Mouse (Mus musculus): ENCODE measurements around the gene Eif2b3. TPM values are rescaled to one million over a fixed set of nuclear protein-coding genes. Genes with fewer than 3 reads are reported as not detected.

Eif2b3 gene
- polyA plus RNA-seq, 1 experiment from 2014 or later, result 52.0 TPM

DNA sequence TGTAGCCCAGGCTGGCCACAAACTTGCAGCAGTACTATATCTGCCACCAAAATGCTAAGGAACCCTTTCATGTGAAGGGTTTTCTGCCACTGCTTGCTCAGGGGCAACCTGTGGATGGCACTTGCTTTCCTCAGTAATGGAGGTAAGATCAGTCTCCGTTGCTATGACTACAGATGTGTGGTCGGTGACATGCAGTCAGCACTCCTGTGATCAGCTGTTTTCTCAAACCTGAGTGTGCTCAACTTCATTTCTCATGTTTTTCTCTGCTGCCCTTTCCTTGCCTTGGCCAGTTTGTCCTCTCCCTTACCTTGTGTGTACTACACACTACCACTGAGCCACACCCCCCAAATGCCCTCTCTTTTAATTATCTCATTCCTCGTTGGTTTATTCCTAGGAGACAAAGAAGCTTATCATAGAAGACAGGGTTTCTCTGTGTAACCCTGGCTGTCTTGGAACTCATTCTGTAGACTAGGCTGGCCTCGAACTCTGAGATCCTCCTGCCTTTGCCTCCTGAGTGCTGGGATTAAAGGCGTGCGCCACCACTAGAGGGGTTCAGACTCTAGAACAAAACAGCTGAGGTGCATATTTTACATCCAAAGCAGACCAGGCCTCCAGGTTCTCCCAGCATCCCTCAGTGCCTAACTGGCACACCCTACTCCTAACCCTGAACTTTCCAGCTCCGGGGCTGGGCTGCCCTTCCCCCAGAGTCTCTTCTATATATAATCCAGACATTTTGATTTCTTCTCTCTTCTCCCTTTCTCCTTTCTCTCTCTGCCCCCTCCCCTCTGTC is 13.4 kb upstream of the Eif2b3 start:
- DNase-seq (ENCODE audit: low spot score), result no peak
- WGBS, result 76% methylated on average over 7 of the region's 7 CpGs
- Histone ChIP-seq H3K27me3 (ENCODE audit: control insufficient read depth, insufficient read depth, low read length) (no peaks in the 10 kb centered on the region), H3K4me1 (ENCODE audit: control insufficient read depth, insufficient read depth, low read length) (peaks cover 2% of the 10 kb centered on the region; the same call in 1 of the 2 replicates), H3K4me3 (ENCODE audit: low read depth, low read length) (no peak overlapping the region), H3K4me2 (ENCODE audit: low read depth, low read length) (no peak overlapping the region), H3K9ac (replicated peaks; ENCODE audit: low read length) (no peak overlapping the region), H3K36me3 (replicated peaks; ENCODE audit: control insufficient read depth, insufficient read depth, low read depth, low read length) (no peaks in the 10 kb centered on the region; the same call in 1 of the 2 replicates), H3K9me3 (replicated peaks; ENCODE audit: control insufficient read depth, low read length) (no peaks in the 10 kb centered on the region), H3K27ac (replicated peaks; ENCODE audit: low read depth, low read length) (no peak overlapping the region)
- ATAC-seq (replicated peaks; ENCODE audit: insufficient number of reproducible peaks, low FRiP score, low TSS enrichment, low read depth), result no peak

DNA sequence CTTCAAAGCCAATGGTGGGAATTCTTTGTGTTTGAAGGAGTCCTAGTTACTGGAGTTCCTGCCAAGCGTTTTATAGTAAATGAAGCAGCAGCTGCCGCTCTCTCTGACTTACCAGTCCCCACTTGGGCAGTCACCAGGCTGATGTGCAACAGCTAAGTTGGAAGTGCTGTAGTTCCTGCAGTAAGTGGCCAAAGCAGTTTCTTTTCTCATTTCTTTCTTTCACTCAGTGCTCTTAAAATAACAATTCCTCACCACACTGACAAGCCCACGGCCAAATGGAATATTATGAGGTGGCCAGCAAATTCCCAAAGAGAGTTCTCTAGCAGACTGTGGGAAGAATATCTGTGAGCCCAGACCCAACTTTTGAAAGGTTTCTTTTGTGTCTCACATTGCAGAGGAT is 12.1 kb upstream of the Eif2b3 start:
- no peak overlapping the region for H3K9ac ChIP-seq (replicated peaks; ENCODE audit: low read length)
- no peaks in the 10 kb centered on the region for H3K36me3 ChIP-seq (replicated peaks; ENCODE audit: control insufficient read depth, insufficient read depth, low read depth, low read length)
- 69% methylated on average over 3 of the region's 3 CpGs for WGBS
- peaks cover 2% of the 10 kb centered on the region; the same call in 1 of the 2 replicates for H3K4me1 ChIP-seq (ENCODE audit: control insufficient read depth, insufficient read depth, low read length)
- H3K9me3 ChIP-seq (replicated peaks; ENCODE audit: control insufficient read depth, low read length), result no peaks in the 10 kb centered on the region
- no peaks in the 10 kb centered on the region for H3K27me3 ChIP-seq (ENCODE audit: control insufficient read depth, insufficient read depth, low read length)
- DNase-seq (ENCODE audit: low spot score), result no peak
- H3K4me2 ChIP-seq (ENCODE audit: low read depth, low read length), result no peak overlapping the region
- H3K4me3 ChIP-seq (ENCODE audit: low read depth, low read length), result no peak overlapping the region
- no peak for ATAC-seq (replicated peaks; ENCODE audit: insufficient number of reproducible peaks, low FRiP score, low TSS enrichment, low read depth)
- no peak overlapping the region for H3K27ac ChIP-seq (replicated peaks; ENCODE audit: low read depth, low read length)

DNA sequence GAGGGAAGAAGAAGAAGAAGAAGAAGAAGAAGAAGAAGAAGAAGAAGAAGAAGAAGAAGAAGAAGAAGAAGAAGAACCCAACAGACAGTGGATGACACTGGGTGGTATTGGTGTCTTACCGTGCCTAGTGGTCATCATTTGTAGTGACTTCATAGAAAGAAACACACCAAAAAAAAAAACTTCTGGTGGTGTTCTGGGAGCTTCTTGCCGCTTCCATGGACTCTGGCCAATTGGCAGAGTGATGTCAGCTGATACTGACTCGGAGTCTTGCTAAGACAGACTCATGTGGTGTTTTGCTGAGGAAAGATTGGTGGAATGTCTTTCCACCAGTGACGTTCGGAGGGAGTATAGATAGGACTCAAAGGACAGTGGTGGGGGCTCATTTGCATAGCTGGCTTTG is 9.0 kb upstream of the Eif2b3 start:
- 88% methylated on average over 5 of the region's 5 CpGs for WGBS
- H3K4me2 ChIP-seq (ENCODE audit: low read depth, low read length), result no peak overlapping the region
- no peaks in the 10 kb centered on the region for H3K36me3 ChIP-seq (replicated peaks; ENCODE audit: control insufficient read depth, insufficient read depth, low read depth, low read length)
- ATAC-seq (replicated peaks; ENCODE audit: insufficient number of reproducible peaks, low FRiP score, low TSS enrichment, low read depth) (no peak), DNase-seq (ENCODE audit: low spot score) (no peak)
- H3K9ac ChIP-seq (replicated peaks; ENCODE audit: low read length), result no peak overlapping the region
- H3K4me1 ChIP-seq (ENCODE audit: control insufficient read depth, insufficient read depth, low read length), result no peaks in the 10 kb centered on the region
- H3K4me3 ChIP-seq (ENCODE audit: low read depth, low read length), result no peak overlapping the region
- H3K27ac ChIP-seq (replicated peaks; ENCODE audit: low read depth, low read length), result no peak overlapping the region
- H3K9me3 ChIP-seq (replicated peaks; ENCODE audit: control insufficient read depth, low read length), result no peaks in the 10 kb centered on the region
- no peaks in the 10 kb centered on the region for H3K27me3 ChIP-seq (ENCODE audit: control insufficient read depth, insufficient read depth, low read length)

DNA sequence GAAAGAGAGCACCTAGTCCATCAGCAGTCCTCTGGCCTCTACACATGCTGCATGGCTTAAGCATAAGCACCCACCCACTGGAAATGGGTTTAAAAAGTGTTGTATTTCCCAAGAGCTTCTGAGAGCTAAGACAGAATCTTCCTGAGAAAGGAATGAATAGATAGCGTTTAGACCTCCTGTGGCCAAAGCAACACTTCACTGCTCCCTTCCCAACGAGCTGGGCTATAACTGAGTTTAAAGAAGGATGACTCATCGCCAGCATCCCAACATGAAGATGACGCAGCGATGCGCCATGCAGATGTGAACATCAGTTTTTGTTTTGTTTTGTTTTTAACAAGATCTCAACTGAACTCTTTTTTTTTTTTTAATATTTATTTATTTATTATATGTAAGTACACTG is 5.6 kb upstream of the Eif2b3 start:
- no peak overlapping the region for H3K27ac ChIP-seq (replicated peaks; ENCODE audit: low read depth, low read length)
- no peak for ATAC-seq (replicated peaks; ENCODE audit: insufficient number of reproducible peaks, low FRiP score, low TSS enrichment, low read depth)
- no peak for DNase-seq (ENCODE audit: low spot score)
- H3K9me3 ChIP-seq (replicated peaks; ENCODE audit: control insufficient read depth, low read length), result no peaks in the 10 kb centered on the region
- no peak overlapping the region for H3K4me3 ChIP-seq (ENCODE audit: low read depth, low read length)
- H3K27me3 ChIP-seq (ENCODE audit: control insufficient read depth, insufficient read depth, low read length), result no peaks in the 10 kb centered on the region
- H3K36me3 ChIP-seq (replicated peaks; ENCODE audit: control insufficient read depth, insufficient read depth, low read depth, low read length), result no peaks in the 10 kb centered on the region
- H3K4me2 ChIP-seq (ENCODE audit: low read depth, low read length), result no peak overlapping the region
- no peak overlapping the region for H3K9ac ChIP-seq (replicated peaks; ENCODE audit: low read length)
- 88% methylated on average over 6 of the region's 6 CpGs for WGBS
- H3K4me1 ChIP-seq (ENCODE audit: control insufficient read depth, insufficient read depth, low read length), result no peaks in the 10 kb centered on the region

DNA sequence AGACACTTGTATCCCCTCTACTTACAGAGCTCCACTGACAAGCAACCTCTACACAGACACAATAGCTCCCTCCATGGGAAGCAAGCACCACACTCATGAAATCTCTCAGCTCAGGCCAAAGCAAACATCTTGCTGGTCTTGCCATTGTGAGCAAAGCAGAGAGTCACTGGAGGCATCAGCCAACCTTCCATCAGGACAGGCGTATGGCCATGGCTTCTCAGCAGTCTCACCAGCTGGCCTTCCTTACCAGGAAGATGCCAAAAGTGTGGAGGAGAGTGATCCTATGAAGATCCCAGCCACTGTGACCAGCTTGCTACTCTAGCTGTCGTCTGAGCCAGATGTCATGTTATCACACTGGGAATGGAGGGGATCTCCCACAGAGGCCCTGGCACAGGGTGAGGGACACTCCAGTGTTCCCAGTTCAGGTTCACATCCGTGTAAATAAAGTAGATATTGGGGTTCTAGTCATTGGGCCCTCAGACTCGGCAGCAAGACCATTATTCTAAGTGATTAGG is 4.2 kb upstream of the Eif2b3 start:
- no peak for DNase-seq (ENCODE audit: low spot score)
- Histone ChIP-seq H3K27me3 (ENCODE audit: control insufficient read depth, insufficient read depth, low read length) (no peaks in the 10 kb centered on the region), H3K4me2 (ENCODE audit: low read depth, low read length) (no peak overlapping the region), H3K9ac (replicated peaks; ENCODE audit: low read length) (no peak overlapping the region), H3K4me3 (ENCODE audit: low read depth, low read length) (no peak overlapping the region), H3K9me3 (replicated peaks; ENCODE audit: control insufficient read depth, low read length) (no peaks in the 10 kb centered on the region), H3K4me1 (ENCODE audit: control insufficient read depth, insufficient read depth, low read length) (peaks cover under 1% of the 10 kb centered on the region; the same call in 1 of the 2 replicates), H3K36me3 (replicated peaks; ENCODE audit: control insufficient read depth, insufficient read depth, low read depth, low read length) (no peaks in the 10 kb centered on the region), H3K27ac (replicated peaks; ENCODE audit: low read depth, low read length) (no peak overlapping the region)
- ATAC-seq (replicated peaks; ENCODE audit: insufficient number of reproducible peaks, low FRiP score, low TSS enrichment, low read depth), result no peak
- WGBS, result 63% methylated on average over 4 of the region's 4 CpGs

DNA sequence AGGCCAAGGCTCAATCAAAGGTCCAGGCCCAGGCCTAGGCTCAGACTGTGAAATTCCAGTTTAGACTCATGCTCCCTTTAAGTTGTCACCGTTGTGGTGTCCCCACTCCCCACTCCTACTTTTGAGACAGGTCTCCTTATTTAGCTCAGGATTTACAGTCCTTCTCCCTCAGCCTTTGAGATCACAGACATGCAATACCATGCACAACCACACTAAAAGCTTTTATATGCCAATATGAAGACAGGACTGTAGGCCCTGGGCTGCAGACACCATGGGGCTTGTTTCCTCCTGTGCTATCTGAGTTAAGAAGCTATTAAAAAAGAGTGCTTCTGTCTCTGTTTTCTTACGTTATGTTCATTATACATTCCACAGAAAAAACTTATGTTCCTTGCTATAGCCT is 1.5 kb upstream of the Eif2b3 start:
- WGBS, result 92% methylated on average over 2 of the region's 2 CpGs
- H3K27ac ChIP-seq (replicated peaks; ENCODE audit: low read depth, low read length), result no peak overlapping the region
- H3K36me3 ChIP-seq (replicated peaks; ENCODE audit: control insufficient read depth, insufficient read depth, low read depth, low read length), result no peaks in the 10 kb centered on the region; the same call in 1 of the 2 replicates
- H3K4me3 ChIP-seq (ENCODE audit: low read depth, low read length), result no peak overlapping the region
- H3K4me2 ChIP-seq (ENCODE audit: low read depth, low read length), result no peak overlapping the region
- ATAC-seq (replicated peaks; ENCODE audit: insufficient number of reproducible peaks, low FRiP score, low TSS enrichment, low read depth) (no peak), DNase-seq (ENCODE audit: low spot score) (no peak)
- H3K27me3 ChIP-seq (ENCODE audit: control insufficient read depth, insufficient read depth, low read length), result no peaks in the 10 kb centered on the region
- H3K9me3 ChIP-seq (replicated peaks; ENCODE audit: control insufficient read depth, low read length), result no peaks in the 10 kb centered on the region
- no peak overlapping the region for H3K9ac ChIP-seq (replicated peaks; ENCODE audit: low read length)
- H3K4me1 ChIP-seq (ENCODE audit: control insufficient read depth, insufficient read depth, low read length), result peaks cover 4% of the 10 kb centered on the region

DNA sequence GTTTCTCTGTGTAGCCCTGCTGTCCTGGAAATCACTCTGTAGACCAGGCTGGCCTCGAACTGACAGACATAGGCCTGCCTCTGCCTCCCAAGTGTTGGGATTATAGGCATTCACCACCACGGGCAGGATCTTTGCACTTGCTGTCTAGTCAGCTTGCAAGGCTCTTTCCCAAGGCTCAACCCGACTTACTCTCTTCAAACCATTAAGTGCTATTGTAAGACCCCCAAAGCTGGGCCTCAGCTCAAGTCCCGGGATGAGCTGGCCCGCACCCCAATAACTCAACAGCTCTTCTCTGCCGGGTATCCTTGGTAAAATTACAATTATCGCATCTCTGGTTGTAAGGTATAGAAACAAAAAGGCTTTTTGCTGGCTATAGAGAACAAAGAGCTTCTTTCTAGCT is 875 bp upstream of the Eif2b3 start:
- H3K4me1 ChIP-seq (ENCODE audit: control insufficient read depth, insufficient read depth, low read length), result peaks cover 4% of the 10 kb centered on the region
- no peak overlapping the region for H3K9ac ChIP-seq (replicated peaks; ENCODE audit: low read length)
- WGBS, result 87% methylated on average over 7 of the region's 7 CpGs
- DNase-seq (ENCODE audit: low spot score) (no peak), ATAC-seq (replicated peaks; ENCODE audit: insufficient number of reproducible peaks, low FRiP score, low TSS enrichment, low read depth) (no peak)
- no peak overlapping the region for H3K4me2 ChIP-seq (ENCODE audit: low read depth, low read length)
- no peaks in the 10 kb centered on the region; the same call in 1 of the 2 replicates for H3K36me3 ChIP-seq (replicated peaks; ENCODE audit: control insufficient read depth, insufficient read depth, low read depth, low read length)
- H3K27ac ChIP-seq (replicated peaks; ENCODE audit: low read depth, low read length), result no peak overlapping the region
- no peaks in the 10 kb centered on the region for H3K27me3 ChIP-seq (ENCODE audit: control insufficient read depth, insufficient read depth, low read length)
- H3K4me3 ChIP-seq (ENCODE audit: low read depth, low read length), result no peak overlapping the region
- H3K9me3 ChIP-seq (replicated peaks; ENCODE audit: control insufficient read depth, low read length), result no peaks in the 10 kb centered on the region

DNA sequence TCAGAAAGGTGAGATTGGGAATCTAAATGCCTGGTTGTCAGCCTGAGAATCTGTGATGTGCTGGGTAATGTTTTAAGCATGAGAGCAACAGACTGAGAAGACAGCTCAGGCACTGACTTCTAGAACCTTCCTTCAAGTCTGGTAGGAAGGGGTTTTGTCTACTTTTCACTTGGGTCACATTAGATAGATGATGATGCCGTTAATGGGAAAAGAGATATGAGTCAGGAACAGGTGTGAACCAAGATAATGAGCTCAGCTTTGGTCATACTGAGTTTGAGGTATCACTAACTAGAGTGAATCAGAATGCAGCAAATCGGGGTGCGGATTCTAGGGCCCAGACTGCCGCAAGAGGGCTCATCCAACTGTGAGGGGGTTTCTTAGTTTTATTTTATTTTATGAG is 4.3 kb downstream of the Eif2b3 start:
- Histone ChIP-seq H3K36me3 (replicated peaks; ENCODE audit: control insufficient read depth, insufficient read depth, low read depth, low read length) (no peaks in the 10 kb centered on the region; the same call in 1 of the 2 replicates), H3K4me2 (ENCODE audit: low read depth, low read length) (no peak overlapping the region), H3K4me1 (ENCODE audit: control insufficient read depth, insufficient read depth, low read length) (peaks cover 4% of the 10 kb centered on the region), H3K9ac (replicated peaks; ENCODE audit: low read length) (no peak overlapping the region), H3K4me3 (ENCODE audit: low read depth, low read length) (no peak overlapping the region), H3K27me3 (ENCODE audit: control insufficient read depth, insufficient read depth, low read length) (no peaks in the 10 kb centered on the region), H3K27ac (replicated peaks; ENCODE audit: low read depth, low read length) (no peak overlapping the region), H3K9me3 (replicated peaks; ENCODE audit: control insufficient read depth, low read length) (no peaks in the 10 kb centered on the region)
- DNase-seq (ENCODE audit: low spot score), result no peak
- WGBS, result 91% methylated on average over 4 of the region's 4 CpGs
- ATAC-seq (replicated peaks; ENCODE audit: insufficient number of reproducible peaks, low FRiP score, low TSS enrichment, low read depth), result no peak
